Mouse (Mus musculus) 3T3-L1 (cell line): ENCODE data around the gene Tmpo.

ENCODE experiments used
- DNase-seq: peaks from one replicate; pipeline ENCODE4 v3.0.0-alpha.2; 2015; ENCODE audit warnings: low read depth, low spot score

The Tmpo gene

DNA sequence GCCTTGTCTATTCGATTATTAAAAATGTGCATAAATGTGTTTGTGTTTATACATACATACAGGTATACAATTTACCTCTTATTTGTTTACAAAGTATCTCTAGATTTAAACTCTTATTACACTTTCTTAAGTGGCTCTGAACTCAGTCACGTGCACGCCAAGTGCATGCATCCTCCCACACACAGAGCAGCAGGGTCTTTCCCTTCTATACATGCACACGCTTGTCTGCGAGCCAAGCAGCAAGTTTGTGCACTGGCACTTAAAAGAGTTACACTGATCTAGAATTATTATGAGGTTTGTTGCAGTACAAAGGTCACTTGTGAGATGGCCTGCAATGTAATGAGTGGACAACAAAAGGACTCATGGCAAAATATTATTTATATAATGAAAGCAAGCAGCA lies 20.1 kb downstream of the Tmpo start:
- DNase-seq = no peak

DNA sequence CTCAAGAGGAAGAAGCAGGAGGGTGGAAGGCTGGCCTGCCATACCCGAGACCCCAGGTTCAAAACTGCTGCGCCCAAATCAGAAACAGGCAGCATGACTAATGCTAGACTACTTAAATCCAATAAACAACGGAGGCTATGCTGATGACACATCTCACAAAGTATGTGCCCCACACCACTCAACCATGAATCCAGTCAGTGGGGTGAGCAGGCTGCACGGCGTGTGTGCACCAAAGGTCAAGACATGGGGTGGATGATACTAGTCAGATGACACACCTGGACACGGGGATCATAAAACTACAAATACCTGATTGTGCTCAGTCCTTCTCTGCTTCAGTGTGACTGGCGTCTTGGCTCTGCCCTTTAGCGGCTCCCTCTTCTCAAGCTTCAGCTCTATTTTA lies 22.7 kb downstream of the Tmpo start:
- DNase-seq = peak; percentile 90

GRCm38 (mm10) chr10:91156338-91156737 lies 24.8 kb downstream of the Tmpo start:
- DNase-seq = peak; percentile 71

GRCm38 (mm10) chr10:91153894-91154503 lies 27.1 kb downstream of the Tmpo start:
- no peak for DNase-seq

DNA sequence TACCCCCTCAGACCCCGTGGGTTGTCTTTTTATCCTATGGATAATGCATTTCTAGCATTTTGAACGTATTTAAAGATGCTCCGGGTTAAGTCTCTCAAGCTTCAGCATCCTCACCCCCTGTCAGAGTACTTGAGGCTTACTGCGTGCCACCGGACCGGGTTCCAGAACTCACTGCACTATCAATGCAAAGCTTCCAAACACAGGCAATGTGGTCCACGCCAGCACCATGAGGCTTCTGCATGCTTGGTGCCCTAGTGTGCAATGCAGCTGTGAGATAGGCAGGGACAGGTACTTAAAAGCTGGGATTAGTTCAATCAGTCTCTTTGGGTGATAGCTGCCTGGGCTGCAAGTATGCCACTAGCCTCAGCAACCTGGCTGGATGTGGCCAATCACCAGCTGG lies 35.7 kb downstream of the Tmpo start:
- no peak for DNase-seq

- DNase-seq = no peak
Observed at GRCm38 (mm10) chr10:91143313-91144230, 37.5 kb downstream of the Tmpo start.

GRCm38 (mm10) chr10:91142654-91143191 lies 38.4 kb downstream of the Tmpo start:
- DNase-seq = no peak

- peak; percentile 83 for DNase-seq
Observed at GRCm38 (mm10) chr10:91141564-91141963, 39.6 kb downstream of the Tmpo start.

GRCm38 (mm10) chr10:91139148-91139766 lies 41.9 kb downstream of the Tmpo start:
- DNase-seq = no peak

- peak; percentile 82 for DNase-seq
Observed at GRCm38 (mm10) chr10:91138317-91138716, 42.8 kb downstream of the Tmpo start.

DNA sequence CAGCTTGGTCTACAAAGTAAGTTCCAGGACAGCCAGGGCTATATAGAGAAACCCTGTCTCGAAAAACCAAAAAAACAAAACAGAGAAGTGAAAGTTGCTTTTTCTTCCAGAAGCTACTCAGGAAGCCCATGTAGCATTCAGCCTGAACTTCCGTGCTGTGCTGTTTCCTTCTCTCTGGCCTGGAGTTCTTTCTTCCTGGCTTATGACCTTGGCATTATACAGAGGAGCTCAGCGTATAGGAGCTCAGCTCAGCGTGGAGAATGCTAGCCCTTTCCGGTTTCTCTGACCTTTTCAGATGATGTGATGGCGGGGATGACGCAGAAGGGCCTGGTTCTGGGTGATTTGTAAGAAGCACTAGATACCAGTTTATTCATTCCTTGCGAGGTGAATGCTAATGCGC lies 43.7 kb downstream of the Tmpo start:
- DNase-seq = no peak

DNA sequence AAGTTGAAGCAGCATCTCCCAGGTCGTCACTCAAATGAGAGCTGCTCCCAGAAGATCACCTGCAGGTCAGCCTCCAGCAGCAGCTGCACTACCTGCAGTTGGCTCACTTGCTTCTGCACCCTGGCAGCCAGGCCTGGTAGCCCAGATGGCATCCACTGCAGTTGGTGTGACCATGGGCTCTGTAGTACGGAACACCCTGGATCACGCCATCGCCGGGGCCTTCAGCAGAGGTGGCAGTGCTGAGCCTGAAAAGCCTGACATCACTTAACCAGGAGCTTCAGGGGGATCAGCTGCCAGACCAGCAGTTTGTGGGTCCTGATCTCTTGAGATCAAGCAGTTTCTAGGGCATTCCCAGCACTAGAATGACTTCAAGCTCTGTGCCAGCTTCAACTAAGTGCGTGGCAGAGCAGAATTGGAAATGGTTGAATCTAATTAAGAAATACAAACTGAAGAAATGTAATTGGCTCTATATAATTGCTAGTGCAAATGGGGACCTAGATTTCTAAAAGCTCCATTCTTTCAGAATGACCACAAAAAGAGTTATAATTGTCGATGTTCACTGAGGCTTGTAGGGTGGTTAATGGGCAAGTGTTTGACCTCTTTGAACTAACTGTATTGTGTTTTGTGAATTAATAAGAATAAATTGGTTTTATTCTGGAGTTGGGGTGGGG lies 45.7 kb downstream of the Tmpo start:
- DNase-seq = no peak

- DNase-seq = no peak
Observed at GRCm38 (mm10) chr10:91131565-91131964, 49.5 kb downstream of the Tmpo start.

- DNase-seq = no peak
Observed at GRCm38 (mm10) chr10:91130792-91131191, 50.3 kb downstream of the Tmpo start.

- DNase-seq = peak; percentile 38
Observed at GRCm38 (mm10) chr10:91128551-91129160, 52.5 kb downstream of the Tmpo start.

DNA sequence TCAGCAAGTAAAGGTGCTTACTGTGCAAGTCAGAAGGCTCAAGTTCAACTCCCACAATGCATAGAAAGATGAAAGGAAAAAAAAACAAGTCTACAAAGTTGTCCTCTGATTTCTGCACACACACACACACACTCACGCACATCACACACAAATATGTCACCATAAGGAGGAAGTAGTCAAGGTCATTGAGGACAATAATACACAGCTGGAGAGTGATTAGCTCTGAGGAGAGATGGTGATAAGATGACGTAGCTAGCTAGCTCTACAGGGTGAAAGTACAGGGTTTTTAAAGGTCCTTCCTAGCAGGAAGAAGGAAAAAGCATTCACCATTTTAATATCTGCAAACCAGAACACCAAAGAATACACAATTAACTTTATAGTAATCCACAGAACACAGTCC lies 53.7 kb downstream of the Tmpo start:
- DNase-seq = no peak

DNA sequence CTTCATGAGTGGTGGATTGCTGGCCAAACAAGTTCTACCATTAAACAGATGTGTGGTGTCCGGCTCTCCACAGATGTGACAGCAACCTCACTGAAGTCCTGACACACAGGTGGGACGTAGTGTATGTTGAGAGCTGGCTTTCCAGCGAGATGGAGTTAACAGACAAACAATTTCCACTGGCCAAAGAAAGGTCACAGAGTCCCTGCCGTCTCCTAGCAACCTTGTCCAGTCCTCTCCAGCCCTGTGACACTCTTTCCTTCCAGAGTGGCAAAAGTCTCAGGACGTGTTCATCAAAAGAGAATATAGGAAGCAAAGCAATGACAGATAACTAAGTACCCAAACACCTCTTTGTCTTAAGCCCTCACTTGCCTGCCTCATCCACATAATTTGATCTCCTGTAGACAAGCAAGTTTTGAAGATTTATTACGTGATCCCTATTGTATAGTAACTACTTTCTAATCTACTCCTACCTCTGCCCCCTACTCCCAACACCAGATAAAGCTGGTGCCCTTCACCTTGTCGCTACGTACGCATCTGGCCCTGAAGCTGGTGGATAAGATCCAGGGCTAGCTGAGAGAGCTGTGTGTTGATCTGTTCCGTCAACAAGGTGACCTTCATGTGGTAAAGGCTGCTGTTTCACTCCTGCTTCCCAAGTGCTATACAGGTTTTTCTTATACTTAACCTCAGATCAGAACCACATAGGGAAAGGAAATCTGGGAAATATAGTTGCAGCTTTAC lies 54.3 kb downstream of the Tmpo start:
- DNase-seq = no peak

- DNase-seq = peak; percentile 98
Observed at GRCm38 (mm10) chr10:91123828-91124822, 57.0 kb downstream of the Tmpo start, which contains the start of gene Slc25a3. Slc25a3 (minus strand) TSS chr10:91124059.

- peak; percentile 31 for DNase-seq
Observed at GRCm38 (mm10) chr10:91123281-91123827, 57.8 kb downstream of the Tmpo start.
